Mouse (Mus musculus): ENCODE measurements around the gene Myo9b. TPM values are rescaled to one million over a fixed set of nuclear protein-coding genes. Genes with fewer than 3 reads are reported as not detected.

The Myo9b gene
- polyA plus RNA-seq, 1 experiment from 2014 or later: 24.2 TPM

GRCm38 (mm10) chr8:71395629-71396028 is 123.1 kb downstream of the Myo9b start, which contains the start of gene Ushbp1:
Gene Ushbp1, minus strand, starts transcription at chr8:71395802.
- DNase-seq: peak; percentile 23
- peak within 1 kb of the TSS; percentile 86 for H3K27ac ChIP-seq (ENCODE audit: low read depth)
- peaks cover 11% of the 10 kb centered on the region for H3K36me3 ChIP-seq (ENCODE audit: insufficient read depth)
- H3K9ac ChIP-seq: peak within 1 kb of the TSS; percentile 9; the same call in 1 of the 2 replicates
- no peak for TF ChIP-seq CTCF (IDR thresholded peaks at IDR 0.05; ENCODE audit: low read depth)
- peak within 1 kb of the TSS; percentile 93 for H3K4me2 ChIP-seq
- ATAC-seq (ENCODE audit: insufficient read depth): no peak
- peaks cover 7% of the 10 kb centered on the region for H3K4me1 ChIP-seq (ENCODE audit: insufficient read depth)
- WGBS: 78% methylated on average over 9 of the region's 9 CpGs
- H3K27me3 ChIP-seq (ENCODE audit: insufficient read depth, low read length): no peaks in the 10 kb centered on the region
- H3K4me3 ChIP-seq (ENCODE audit: low read depth, low read length): peak within 1 kb of the TSS; percentile 81
- no peaks in the 10 kb centered on the region for H3K9me3 ChIP-seq (ENCODE audit: low read depth, low read length)

- peak within 1 kb of the TSS; percentile 86 for H3K27ac ChIP-seq (ENCODE audit: low read depth)
Observed at GRCm38 (mm10) chr8:71396639-71397305, 124.3 kb downstream of the Myo9b start, which contains the start of gene Babam1. Gene Babam1, plus strand, starts transcription at chr8:71396861.

GRCm38 (mm10) chr8:71397701-71398100 is 125.2 kb downstream of the Myo9b start:
- WGBS: 85% methylated on average over 12 of the region's 12 CpGs
- peak overlapping the region; percentile 81 for H3K4me3 ChIP-seq (ENCODE audit: low read depth, low read length)

More at GRCm38 (mm10) chr8:71396639-71397305, 124.3 kb downstream of the Myo9b start, which contains the start of gene Babam1:
- H3K4me2 ChIP-seq: peak within 1 kb of the TSS; percentile 93
- under 1% methylated on average over 34 of the region's 34 CpGs for WGBS
- TF ChIP-seq CTCF (IDR thresholded peaks at IDR 0.05; ENCODE audit: low read depth): no peak
- peak within 1 kb of the TSS; percentile 81 for H3K4me3 ChIP-seq (ENCODE audit: low read depth, low read length)
- peak within 1 kb of the TSS; percentile 76 for H3K9ac ChIP-seq
- H3K9me3 ChIP-seq (ENCODE audit: low read depth, low read length): no peaks in the 10 kb centered on the region
- peak; percentile 97 for DNase-seq
- peak; percentile 98 for ATAC-seq (ENCODE audit: insufficient read depth)
- H3K36me3 ChIP-seq (ENCODE audit: insufficient read depth): peaks cover 11% of the 10 kb centered on the region
- H3K27me3 ChIP-seq (ENCODE audit: insufficient read depth, low read length): no peaks in the 10 kb centered on the region
- peaks cover 7% of the 10 kb centered on the region for H3K4me1 ChIP-seq (ENCODE audit: insufficient read depth)

GRCm38 (mm10) chr8:71400826-71401225 is 128.3 kb downstream of the Myo9b start:
- no peak for TF ChIP-seq CTCF (IDR thresholded peaks at IDR 0.05; ENCODE audit: low read depth)
- Histone ChIP-seq H3K36me3 (ENCODE audit: insufficient read depth) (peaks cover 15% of the 10 kb centered on the region), H3K4me1 (ENCODE audit: insufficient read depth) (peaks cover 7% of the 10 kb centered on the region), H3K27ac (ENCODE audit: low read depth) (no peak overlapping the region), H3K9me3 (ENCODE audit: low read depth, low read length) (no peaks in the 10 kb centered on the region), H3K4me3 (ENCODE audit: low read depth, low read length) (no peak overlapping the region), H3K9ac (no peak overlapping the region), H3K27me3 (ENCODE audit: insufficient read depth, low read length) (no peaks in the 10 kb centered on the region), H3K4me2 (no peak overlapping the region)
- DNase-seq (no peak), ATAC-seq (ENCODE audit: insufficient read depth) (no peak)
- 91% methylated on average over 2 of the region's 2 CpGs for WGBS

More at GRCm38 (mm10) chr8:71397701-71398100, 125.2 kb downstream of the Myo9b start:
- no peak for TF ChIP-seq CTCF (IDR thresholded peaks at IDR 0.05; ENCODE audit: low read depth)
- DNase-seq (no peak), ATAC-seq (ENCODE audit: insufficient read depth) (no peak)
- Histone ChIP-seq H3K27ac (ENCODE audit: low read depth) (no peak overlapping the region), H3K4me2 (peak overlapping the region; percentile 93), H3K36me3 (ENCODE audit: insufficient read depth) (peaks cover 11% of the 10 kb centered on the region), H3K9me3 (ENCODE audit: low read depth, low read length) (no peaks in the 10 kb centered on the region), H3K27me3 (ENCODE audit: insufficient read depth, low read length) (no peaks in the 10 kb centered on the region), H3K4me1 (ENCODE audit: insufficient read depth) (peaks cover 7% of the 10 kb centered on the region), H3K9ac (peak overlapping the region; percentile 76)

- Histone ChIP-seq H3K9me3 (ENCODE audit: low read depth, low read length) (no peaks in the 10 kb centered on the region), H3K4me2 (no peak overlapping the region), H3K27ac (ENCODE audit: low read depth) (no peak overlapping the region), H3K4me1 (ENCODE audit: insufficient read depth) (peaks cover 3% of the 10 kb centered on the region; the same call in 1 of the 2 replicates), H3K9ac (no peak overlapping the region), H3K27me3 (ENCODE audit: insufficient read depth, low read length) (no peaks in the 10 kb centered on the region), H3K36me3 (ENCODE audit: insufficient read depth) (peaks cover 15% of the 10 kb centered on the region), H3K4me3 (ENCODE audit: low read depth, low read length) (no peak overlapping the region)
- ATAC-seq (ENCODE audit: insufficient read depth) (no peak), DNase-seq (no peak)
- TF ChIP-seq CTCF (IDR thresholded peaks at IDR 0.05; ENCODE audit: low read depth): no peak
Observed at GRCm38 (mm10) chr8:71401454-71401853, 128.9 kb downstream of the Myo9b start.

GRCm38 (mm10) chr8:71402446-71402964 is 130.0 kb downstream of the Myo9b start:
- Histone ChIP-seq H3K36me3 (ENCODE audit: insufficient read depth) (peaks cover 22% of the 10 kb centered on the region), H3K9ac (no peak overlapping the region), H3K27me3 (ENCODE audit: insufficient read depth, low read length) (no peaks in the 10 kb centered on the region), H3K4me1 (ENCODE audit: insufficient read depth) (peaks cover 2% of the 10 kb centered on the region; the same call in 1 of the 2 replicates), H3K27ac (ENCODE audit: low read depth) (no peak overlapping the region), H3K9me3 (ENCODE audit: low read depth, low read length) (no peaks in the 10 kb centered on the region), H3K4me3 (ENCODE audit: low read depth, low read length) (no peak overlapping the region), H3K4me2 (no peak overlapping the region)
- DNase-seq (no peak), ATAC-seq (ENCODE audit: insufficient read depth) (no peak)
- 78% methylated on average over 9 of the region's 9 CpGs for WGBS
- no peak for TF ChIP-seq CTCF (IDR thresholded peaks at IDR 0.05; ENCODE audit: low read depth)

GRCm38 (mm10) chr8:71403107-71403885 is 130.8 kb downstream of the Myo9b start:
- peaks cover 28% of the 10 kb centered on the region for H3K36me3 ChIP-seq (ENCODE audit: insufficient read depth)
- H3K4me3 ChIP-seq (ENCODE audit: low read depth, low read length): no peak overlapping the region
- no peak for TF ChIP-seq CTCF (IDR thresholded peaks at IDR 0.05; ENCODE audit: low read depth)
- no peaks in the 10 kb centered on the region for H3K27me3 ChIP-seq (ENCODE audit: insufficient read depth, low read length)
- 45% methylated on average over 6 of the region's 6 CpGs for WGBS
- no peaks in the 10 kb centered on the region for H3K9me3 ChIP-seq (ENCODE audit: low read depth, low read length)
- DNase-seq: no peak
- H3K4me1 ChIP-seq (ENCODE audit: insufficient read depth): no peaks in the 10 kb centered on the region
- no peak for ATAC-seq (ENCODE audit: insufficient read depth)
- H3K4me2 ChIP-seq: no peak overlapping the region
- no peak overlapping the region for H3K27ac ChIP-seq (ENCODE audit: low read depth)
- H3K9ac ChIP-seq: no peak overlapping the region
